Mouse (Mus musculus) layer of hippocampus, adult 2 months (tissue): ENCODE measurements at regions not wholly inside any gene's neighbourhood (a gene's known extent, or its start where the extent isn't known, plus 50 kb on each side); places are given as distances from the start of the nearest gene placed in this dataset.
A peak's percentile ranks its signal among the peaks of the same experiment; 100 is the strongest.
"Not testable (repeated sequence)": the region's sequence is repeated elsewhere in the genome, so short reads cannot be mapped to it uniquely, and the experiment has no call there.

Source experiments
- DNase-seq, 2 experiments: peaks; one replicate each; pipeline ENCODE4 v3.0.0; 2022; ENCODE audit warnings: low spot score in 2 of 2
- H3K27ac ChIP-seq: fragments of 200-600 bp; 2 replicates; pipeline ENCODE4 v1.8.1; 2022
- H3K4me3 ChIP-seq: fragments of 200-600 bp; 2 replicates; pipeline ENCODE4 v1.8.1; 2022; ENCODE audit warnings: mild to moderate bottlenecking
- CTCF ChIP-seq: fragments of 200-600 bp; conservative IDR thresholded peaks from 2 replicates; pipeline ENCODE4 v1.8.1; 2022; ENCODE audit warnings: antibody characterized with exemption, mild to moderate bottlenecking, moderate library complexity

DNA sequence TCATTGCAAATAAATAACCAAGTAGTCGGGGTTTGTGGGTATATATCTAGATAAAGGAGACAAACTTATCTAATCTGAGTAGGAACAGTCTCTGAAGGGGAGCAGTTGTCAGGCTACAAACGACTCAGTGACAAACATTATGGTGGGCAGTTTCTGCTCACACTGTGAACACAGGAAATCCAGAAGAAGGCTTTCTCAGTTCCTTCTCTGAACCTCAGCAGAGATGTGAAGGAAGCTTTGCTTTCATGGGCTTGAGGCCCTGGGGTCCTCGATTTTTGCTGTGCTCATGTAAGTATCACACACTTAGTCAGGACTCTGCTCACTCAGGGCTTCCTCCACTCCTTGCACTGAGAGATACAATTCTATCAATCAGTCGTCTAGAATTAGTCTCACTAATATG is 994.7 kb upstream of the Foxg1 start:
- no peak overlapping the region for H3K27ac ChIP-seq
- no peak for TF ChIP-seq CTCF
- no peak for DNase-seq
- H3K4me3 ChIP-seq, result no peak overlapping the region

DNA sequence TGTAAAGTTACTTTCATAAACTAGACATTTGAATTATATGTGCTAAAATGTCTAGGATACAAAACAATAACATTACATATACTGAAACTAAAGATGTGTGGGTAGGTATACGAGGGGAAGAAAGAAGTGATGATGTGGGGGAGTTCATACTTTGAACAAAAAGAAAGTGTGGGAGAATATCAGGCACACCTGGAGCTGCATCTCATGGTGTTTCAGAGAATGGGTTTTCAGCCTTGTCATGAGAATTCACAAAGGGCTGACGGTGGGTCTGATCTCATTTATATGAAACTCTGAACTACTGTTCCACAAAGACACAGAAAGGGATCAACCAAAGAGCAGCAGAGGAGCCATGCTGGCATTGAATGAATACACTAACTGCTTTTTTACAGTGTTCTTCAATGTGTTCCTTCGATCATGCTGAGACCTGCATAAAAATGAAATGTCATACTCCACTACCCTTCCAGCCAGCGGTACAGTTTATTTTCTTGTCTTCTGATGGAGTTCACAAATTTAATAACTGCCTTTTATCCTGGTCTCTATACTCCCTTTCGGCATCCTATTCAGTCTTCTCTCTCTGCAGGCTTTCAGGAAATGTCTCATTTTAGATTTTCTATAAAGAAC is 994.2 kb upstream of the Foxg1 start:
- TF ChIP-seq CTCF, result no peak
- no peak overlapping the region for H3K4me3 ChIP-seq
- no peak for DNase-seq
- no peak overlapping the region for H3K27ac ChIP-seq

DNA sequence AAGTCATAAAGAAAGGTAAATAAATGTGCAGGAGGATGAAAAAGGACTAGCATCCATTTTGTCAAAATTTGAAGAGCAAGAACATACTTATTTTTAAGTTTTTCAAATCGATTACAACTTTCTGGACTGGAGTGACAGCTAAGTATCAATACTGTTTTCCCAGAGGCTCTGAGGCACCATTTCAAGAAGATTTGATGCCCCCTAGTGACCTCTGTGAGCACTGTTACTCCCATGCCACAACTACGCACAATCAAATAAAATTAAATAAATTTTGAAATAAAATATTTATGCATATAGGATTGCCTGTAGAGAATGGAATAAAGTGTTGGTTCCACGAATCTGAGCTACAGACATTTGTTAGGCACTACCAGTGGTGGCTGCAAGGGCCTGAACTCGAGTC is 991.5 kb upstream of the Foxg1 start:
- Histone ChIP-seq H3K4me3 (no peak overlapping the region), H3K27ac (no peak overlapping the region)
- no peak for DNase-seq
- TF ChIP-seq CTCF, result peak; percentile 74

DNA sequence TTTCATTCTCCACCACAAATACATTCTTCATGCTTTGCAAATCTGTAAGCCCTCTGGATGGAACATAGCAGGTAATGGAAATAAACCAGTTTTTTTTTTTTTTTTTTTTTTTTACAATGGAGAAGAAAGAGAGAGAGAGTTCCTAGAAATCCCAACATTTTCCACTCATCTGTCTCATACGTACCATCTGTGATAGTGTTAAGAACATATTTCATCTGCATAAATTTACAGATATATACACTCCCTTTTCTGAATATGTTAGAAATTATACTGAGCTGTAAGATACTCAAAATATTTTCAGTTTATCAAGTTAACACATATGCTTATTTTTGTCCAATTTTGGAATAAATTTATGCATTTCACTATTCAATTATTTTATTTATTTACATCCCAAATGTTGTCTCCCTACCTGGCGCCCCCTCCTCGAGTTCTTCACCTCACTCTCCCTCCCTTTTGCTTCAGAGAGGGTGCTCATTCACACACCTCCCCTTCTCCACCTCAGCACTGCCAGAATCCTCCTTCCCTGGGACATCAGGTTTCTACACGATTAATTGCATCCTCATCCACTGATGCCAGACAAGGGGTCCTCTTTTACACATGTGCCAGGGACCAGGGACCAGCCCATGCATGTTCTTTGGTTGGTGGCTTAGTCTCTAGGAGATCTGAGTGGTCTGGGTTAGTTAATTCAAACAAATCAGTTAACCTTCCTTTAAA is 943.0 kb upstream of the Foxg1 start:
- Histone ChIP-seq H3K4me3 (no peak overlapping the region), H3K27ac (no peak overlapping the region)
- no peak for DNase-seq
- no peak for TF ChIP-seq CTCF

DNA sequence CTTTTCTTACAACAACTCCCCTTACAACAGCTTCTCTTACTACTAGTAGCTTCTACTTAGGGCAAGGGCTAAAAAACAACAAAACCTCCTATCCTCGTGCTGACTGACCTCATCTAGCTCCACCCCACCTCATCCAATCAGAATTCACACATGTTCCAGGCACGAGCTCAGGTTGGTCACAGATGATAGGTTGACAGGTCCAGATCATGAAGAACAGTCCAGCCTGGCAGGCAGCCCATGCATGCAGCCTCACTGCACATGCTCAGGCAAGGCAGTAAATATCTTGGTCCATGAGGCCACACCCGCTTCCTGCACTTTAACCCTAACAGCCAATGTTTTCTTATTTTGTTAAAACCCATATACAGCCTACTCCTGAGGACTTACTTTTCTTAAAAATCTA is 933.7 kb upstream of the Foxg1 start:
- H3K4me3 ChIP-seq, H3K27ac ChIP-seq, DNase-seq: not testable (repeated sequence)

DNA sequence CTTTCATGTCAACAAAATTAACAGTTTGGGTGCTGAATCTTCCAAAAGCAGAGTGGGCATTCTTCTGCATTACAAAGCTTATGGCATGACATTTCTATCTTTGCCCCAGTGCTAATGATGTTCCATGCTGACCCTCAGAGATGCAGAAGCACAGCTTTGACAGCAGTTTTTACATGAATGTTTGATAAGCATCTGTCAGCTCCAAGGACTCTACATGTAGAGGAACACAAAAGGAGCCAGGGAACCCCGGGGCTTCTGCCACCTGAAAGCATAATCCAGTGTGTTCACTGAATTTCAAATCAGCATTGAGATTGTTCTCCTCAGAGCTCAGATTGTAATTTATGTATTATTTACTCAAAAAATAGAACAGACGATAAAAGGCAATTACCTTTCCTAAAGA is 920.1 kb upstream of the Foxg1 start:
- Histone ChIP-seq H3K4me3 (no peak overlapping the region), H3K27ac (no peak overlapping the region)
- no peak for TF ChIP-seq CTCF
- DNase-seq, result no peak

DNA sequence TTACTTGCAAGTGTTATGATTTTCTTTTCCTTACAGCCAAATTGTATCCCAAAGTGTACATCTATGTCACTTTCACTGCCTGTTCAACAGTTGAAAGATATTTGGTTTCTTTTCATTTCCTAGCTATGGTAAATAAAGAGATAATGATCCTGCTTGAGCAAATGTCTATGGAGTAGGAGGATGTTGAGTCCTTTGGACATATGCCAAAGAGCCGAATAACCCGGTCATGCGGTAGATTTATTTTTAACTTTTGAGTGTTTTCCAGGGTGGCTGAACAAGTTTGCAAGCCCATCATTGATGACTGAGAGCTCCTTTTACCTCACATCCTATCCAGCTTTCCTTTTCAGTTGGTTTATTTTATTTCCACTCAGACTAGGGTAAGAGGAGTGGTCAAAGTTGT is 881.7 kb upstream of the Foxg1 start:
- no peak overlapping the region for H3K27ac ChIP-seq
- no peak for TF ChIP-seq CTCF
- H3K4me3 ChIP-seq, result no peak overlapping the region
- no peak for DNase-seq

DNA sequence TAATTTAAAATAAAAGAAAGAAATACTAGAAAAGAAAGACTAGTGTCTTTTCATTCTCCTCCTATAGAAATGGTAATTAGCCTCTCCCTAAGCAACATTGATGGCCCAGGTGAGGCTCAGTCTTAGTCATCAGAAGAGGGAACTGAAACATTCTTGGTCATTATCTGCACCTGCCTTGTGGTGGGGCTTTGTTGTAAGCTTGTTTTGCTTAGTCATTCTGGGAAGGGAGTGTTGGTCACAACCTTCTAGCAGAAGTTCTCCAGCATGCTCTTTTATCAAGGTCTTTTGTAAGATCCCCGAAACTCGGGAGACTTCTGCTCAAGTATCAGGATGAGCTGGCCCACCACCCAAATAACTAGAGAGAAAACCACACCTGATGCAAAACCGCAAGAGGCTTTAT is 870.9 kb upstream of the Foxg1 start:
- Histone ChIP-seq H3K27ac (no peak overlapping the region), H3K4me3 (no peak overlapping the region)
- no peak for DNase-seq
- no peak for TF ChIP-seq CTCF

DNA sequence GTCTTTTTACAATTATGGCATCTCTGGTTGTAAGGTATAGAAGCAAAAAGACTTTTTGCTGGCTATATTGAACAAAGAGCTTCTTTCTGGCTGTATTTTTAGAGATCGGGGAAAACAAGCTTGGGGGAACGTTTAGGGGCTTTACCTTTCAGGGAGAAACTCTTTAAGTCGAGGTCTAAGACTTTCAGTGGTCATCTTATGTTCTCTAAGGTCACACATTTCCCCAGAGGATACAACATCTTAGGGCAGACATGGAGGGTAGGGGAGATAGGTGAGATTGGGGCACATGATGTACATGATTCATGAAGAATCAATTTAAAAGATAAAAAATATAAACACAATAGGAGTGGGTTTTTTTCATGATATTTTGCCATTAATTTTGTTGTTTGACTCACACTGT is 870.2 kb upstream of the Foxg1 start:
- Histone ChIP-seq H3K27ac (no peak overlapping the region), H3K4me3 (no peak overlapping the region)
- no peak for TF ChIP-seq CTCF
- DNase-seq, result no peak

DNA sequence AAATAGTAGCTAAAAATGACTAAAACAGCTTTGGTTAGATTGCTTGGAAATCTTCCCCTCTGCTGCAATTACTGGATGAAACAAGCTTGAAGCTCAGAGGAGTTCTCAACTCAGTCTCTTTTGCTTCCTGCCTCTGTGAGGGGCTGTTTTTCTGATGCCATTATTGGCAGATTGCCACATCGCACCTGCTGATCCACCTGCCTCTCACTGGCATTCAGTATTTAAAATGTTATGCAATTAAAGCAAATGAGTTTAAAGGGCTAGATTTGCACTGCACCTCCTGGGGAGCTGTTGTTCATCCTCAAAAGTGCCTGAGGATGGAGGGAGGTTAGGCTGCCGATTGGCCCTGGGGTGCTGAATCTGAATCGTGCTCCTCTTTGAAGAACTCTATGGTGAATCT is 860.5 kb upstream of the Foxg1 start:
- no peak overlapping the region for H3K4me3 ChIP-seq
- DNase-seq, result no peak
- TF ChIP-seq CTCF, result no peak

DNA sequence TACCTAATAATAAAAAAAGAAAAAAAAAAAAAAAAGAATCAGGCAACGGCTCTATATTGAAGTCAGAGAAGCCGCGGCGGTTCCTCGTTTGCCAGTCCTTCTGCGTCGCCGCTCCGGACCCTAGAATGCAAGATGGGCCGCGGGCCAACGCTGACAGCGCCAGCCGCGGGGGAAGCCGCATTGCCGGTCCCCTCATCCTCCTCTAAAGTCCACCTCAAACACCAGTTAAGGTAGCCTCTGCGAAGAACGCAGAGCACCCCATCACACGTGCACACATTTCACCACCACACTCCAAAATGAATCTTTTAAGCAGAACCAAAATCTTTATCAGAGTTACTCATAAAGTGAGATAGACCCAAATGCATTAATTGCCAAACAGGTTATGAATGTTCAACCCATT is 822.8 kb upstream of the Foxg1 start:
- not testable (repeated sequence) for DNase-seq, H3K4me3 ChIP-seq, H3K27ac ChIP-seq

More for the DNA sequence above, 860.5 kb upstream of the Foxg1 start:
- H3K27ac ChIP-seq, result no peak overlapping the region

DNA sequence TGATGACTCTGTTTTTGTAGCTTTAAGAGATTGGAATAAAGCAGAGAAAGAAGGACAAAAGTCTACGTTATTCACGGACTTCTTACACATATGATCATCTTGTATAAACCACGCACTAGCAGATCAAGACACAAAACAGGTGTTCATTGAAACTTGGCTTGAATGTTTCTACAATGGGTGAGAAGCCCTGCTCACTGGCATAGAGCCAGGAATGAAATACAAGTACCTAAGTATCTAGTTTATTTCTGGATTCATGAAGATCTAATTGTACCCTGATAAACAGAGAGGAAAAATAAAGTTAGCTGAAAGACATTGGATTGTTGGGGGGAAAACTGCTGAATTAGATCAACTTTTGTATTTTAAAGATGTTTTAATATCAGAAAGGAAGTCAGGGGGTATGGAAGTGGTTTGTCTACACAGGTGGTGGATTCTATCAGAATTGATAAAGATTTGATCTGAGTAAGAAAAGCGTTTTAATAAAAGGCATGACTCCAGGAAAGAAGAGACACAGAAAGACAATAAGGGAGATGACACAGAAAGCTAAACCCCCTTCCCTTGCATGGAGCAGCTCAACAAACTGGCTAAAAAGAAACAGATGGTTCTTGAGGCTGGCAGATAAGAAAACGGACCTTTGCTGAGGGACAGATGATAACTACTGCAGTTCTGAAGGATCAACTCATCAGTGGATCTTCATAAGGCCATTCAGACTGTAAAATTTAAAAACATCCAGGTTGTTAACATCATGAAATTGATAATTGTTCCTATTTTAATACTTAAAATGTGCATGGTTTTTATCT is 777.9 kb upstream of the Foxg1 start:
- no peak for DNase-seq
- TF ChIP-seq CTCF, result no peak
- no peak overlapping the region for H3K4me3 ChIP-seq

DNA sequence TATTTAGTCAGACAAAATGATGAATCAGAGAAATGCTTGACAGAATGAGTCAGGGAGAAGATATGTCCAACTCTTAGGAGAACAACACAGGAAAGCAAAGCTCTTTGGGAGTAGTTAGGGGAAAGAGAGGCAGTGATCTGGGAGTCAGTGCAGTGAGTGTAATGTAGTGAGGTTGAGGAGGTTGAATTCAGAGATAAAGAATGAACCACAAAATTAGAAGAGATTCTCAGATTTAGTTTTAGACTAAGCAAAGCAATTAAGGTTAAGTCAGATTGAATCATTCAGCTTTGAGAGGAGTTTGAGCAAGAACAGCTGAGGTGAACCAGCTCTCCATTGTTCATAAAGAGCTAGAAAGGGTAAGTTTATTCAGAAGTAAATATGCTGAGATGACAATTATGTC is 777.0 kb upstream of the Foxg1 start:
- no peak for TF ChIP-seq CTCF
- Histone ChIP-seq H3K4me3 (no peak overlapping the region), H3K27ac (no peak overlapping the region)
- no peak for DNase-seq

More for the DNA sequence above, 777.9 kb upstream of the Foxg1 start:
- no peak overlapping the region for H3K27ac ChIP-seq

DNA sequence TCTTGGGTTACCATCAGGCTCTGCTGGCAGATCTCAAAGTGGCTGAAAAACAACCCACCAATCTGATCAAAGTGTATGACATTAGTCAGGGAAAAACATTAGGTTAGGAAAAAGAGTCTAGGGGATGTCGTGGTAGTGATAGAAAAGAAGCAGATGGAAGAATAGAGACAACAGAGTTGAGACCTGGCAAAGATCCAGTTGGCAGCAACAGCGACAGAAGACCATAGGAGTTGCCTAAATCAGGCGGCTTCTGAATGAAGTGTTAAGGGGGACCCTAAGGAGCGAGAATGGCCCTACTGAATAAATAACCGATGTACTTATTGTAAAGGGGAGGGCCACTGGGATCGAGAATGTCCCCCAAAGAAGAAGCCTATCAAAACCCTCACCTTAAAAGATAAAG is 773.1 kb upstream of the Foxg1 start:
- no peak for DNase-seq
- no peak for TF ChIP-seq CTCF
- H3K27ac ChIP-seq, result no peak overlapping the region
- H3K4me3 ChIP-seq, result no peak overlapping the region
